Mouse (Mus musculus): ENCODE data around the gene Tmem43.

Gene Tmem43

DNA sequence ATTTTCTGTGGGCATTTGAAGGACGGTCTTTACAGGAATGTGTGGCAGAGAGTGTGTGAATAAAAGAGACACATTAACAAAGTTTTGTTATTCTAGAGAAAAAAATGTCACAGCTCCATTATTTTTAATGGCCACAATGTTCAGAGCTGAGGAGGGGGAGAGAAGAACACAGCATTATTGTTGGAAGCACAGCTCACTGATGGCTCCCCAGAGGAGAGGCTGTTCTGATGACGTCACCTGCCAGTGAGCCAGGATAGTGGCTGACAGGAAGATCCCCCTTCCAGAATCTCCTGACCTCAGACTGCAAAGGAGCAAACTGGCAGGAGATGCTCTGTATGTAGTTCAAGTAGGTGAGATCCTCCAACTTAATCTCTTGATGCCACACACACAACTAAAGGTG is 60.3 kb downstream of the Tmem43 start:
- DNase-seq (ENCODE audit: low spot score in 2 of 2): no peak

DNA sequence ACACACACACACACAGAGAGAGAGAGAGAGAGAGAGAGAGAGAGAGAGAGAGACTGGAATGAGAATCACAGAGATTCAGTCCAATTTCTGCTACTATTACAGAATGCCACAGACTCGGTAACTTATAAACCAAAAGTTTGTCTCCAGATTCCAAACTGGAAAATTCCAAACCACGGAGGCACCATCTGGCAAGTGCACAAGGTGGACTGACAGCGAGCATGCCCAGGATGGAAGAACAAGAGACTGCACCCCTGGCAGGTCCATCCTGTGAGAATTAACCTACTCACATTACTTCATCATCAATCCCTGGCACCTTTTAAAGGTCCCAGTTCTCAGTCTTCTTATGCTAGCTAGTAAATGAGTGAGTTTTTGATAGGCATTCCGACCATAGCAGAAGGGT is 60.8 kb downstream of the Tmem43 start:
- DNase-seq (ENCODE audit: low spot score in 2 of 2): no peak

DNA sequence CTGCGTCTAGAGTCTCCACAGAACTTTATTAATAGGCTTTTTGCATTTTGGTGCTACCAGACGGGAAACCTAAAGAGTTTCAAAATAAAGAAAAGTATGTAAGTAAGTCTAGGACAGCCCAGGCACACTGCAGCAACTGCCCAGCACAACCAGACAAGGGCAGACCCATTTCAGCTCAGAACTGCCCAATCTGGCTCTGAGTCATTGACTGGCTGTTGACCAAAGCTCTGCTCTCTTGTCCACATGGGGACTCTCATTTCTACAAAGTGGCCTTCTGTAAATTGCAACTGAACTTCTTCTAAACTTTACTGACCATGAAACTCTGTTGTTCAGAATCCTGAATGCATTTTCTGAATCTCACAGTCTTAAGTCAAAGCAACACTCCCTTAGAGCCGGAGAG is 61.7 kb downstream of the Tmem43 start:
- DNase-seq (ENCODE audit: low spot score in 2 of 2): no peak

DNA sequence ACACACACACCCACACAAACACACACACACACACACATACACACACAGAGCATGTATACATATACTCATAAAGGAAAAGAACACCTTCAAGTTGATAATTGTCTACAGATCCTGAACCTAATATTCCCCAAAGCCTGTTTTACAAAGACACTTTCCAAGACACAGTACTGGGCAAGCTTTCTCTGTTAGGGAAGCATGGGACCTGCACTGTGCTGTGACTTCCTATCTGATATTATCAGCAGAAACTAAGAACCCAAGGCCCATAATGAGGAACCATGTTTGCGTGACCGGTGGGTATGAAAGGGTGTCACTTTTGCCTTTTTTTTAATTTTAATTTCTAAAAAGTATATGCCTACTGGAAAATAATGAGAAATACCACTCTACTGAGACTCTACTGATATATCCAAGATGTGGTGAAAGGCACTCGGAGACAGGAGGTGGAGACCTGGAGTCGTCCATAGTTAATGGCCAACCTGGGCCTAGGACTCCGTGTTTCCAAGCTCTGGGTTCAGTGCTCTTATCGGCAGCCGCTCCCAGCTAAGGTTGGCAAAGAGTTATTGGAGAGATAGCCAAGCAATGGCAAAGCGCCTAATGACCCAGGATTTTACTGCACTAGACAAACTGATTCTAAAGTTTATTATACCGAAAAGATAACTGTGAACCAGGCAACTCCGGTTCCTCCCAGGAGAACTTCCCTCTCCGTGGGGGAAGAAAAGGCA is 62.7 kb downstream of the Tmem43 start:
- no peak for DNase-seq (ENCODE audit: low spot score in 2 of 2)
